Mouse (Mus musculus): ENCODE data around the gene Fxyd3. TPM values are rescaled to one million over a fixed set of nuclear protein-coding genes. Genes with fewer than 3 reads are reported as not detected.

Gene Fxyd3
- polyA plus RNA-seq, 1 experiment from 2014 or later = not detected

- H3K27me3 ChIP-seq (ENCODE audit: control insufficient read depth, insufficient read depth, low read depth, low read length) = peaks cover 22% of the 10 kb centered on the region
- H3K9ac ChIP-seq (ENCODE audit: low read depth, low read length) = no peak overlapping the region
- H3K4me3 ChIP-seq (ENCODE audit: low read depth, low read length) = no peak overlapping the region
- H3K4me1 ChIP-seq (ENCODE audit: control insufficient read depth, insufficient read depth, low read length) = no peaks in the 10 kb centered on the region
- WGBS = 87% methylated on average over 4 of the region's 4 CpGs
- H3K4me2 ChIP-seq (ENCODE audit: low read length) = no peak overlapping the region
- H3K27ac ChIP-seq (ENCODE audit: low read length) = no peak overlapping the region
- no peaks in the 10 kb centered on the region for H3K9me3 ChIP-seq (replicated peaks; ENCODE audit: control insufficient read depth, low read length, poor library complexity, severe bottlenecking)
- no peak for ATAC-seq
- H3K36me3 ChIP-seq (ENCODE audit: control insufficient read depth, insufficient read depth, low read length) = no peaks in the 10 kb centered on the region
Measured at GRCm38 (mm10) chr7:31039011-31039410, 37.5 kb downstream of the Fxyd3 start.

GRCm38 (mm10) chr7:31037675-31038074, 38.8 kb downstream of the Fxyd3 start:
- Histone ChIP-seq H3K4me3 (ENCODE audit: low read depth, low read length) (no peak overlapping the region), H3K9me3 (replicated peaks; ENCODE audit: control insufficient read depth, low read length, poor library complexity, severe bottlenecking) (no peaks in the 10 kb centered on the region), H3K4me2 (ENCODE audit: low read length) (no peak overlapping the region), H3K9ac (ENCODE audit: low read depth, low read length) (no peak overlapping the region), H3K27ac (ENCODE audit: low read length) (no peak overlapping the region), H3K27me3 (ENCODE audit: control insufficient read depth, insufficient read depth, low read depth, low read length) (peaks cover 18% of the 10 kb centered on the region), H3K4me1 (ENCODE audit: control insufficient read depth, insufficient read depth, low read length) (no peaks in the 10 kb centered on the region), H3K36me3 (ENCODE audit: control insufficient read depth, insufficient read depth, low read length) (no peaks in the 10 kb centered on the region)
- 54% methylated on average over 2 of the region's 2 CpGs for WGBS
- ATAC-seq = no peak

- no peak overlapping the region for H3K9ac ChIP-seq (ENCODE audit: low read depth, low read length)
- no peak overlapping the region for H3K4me3 ChIP-seq (ENCODE audit: low read depth, low read length)
- H3K9me3 ChIP-seq (replicated peaks; ENCODE audit: control insufficient read depth, low read length, poor library complexity, severe bottlenecking) = no peaks in the 10 kb centered on the region
- H3K36me3 ChIP-seq (ENCODE audit: control insufficient read depth, insufficient read depth, low read length) = no peaks in the 10 kb centered on the region
- H3K4me1 ChIP-seq (ENCODE audit: control insufficient read depth, insufficient read depth, low read length) = no peaks in the 10 kb centered on the region
- peaks cover 12% of the 10 kb centered on the region for H3K27me3 ChIP-seq (ENCODE audit: control insufficient read depth, insufficient read depth, low read depth, low read length)
- H3K27ac ChIP-seq (ENCODE audit: low read length) = no peak overlapping the region
- H3K4me2 ChIP-seq (ENCODE audit: low read length) = no peak overlapping the region
- ATAC-seq = no peak
- 90% methylated on average over 7 of the region's 7 CpGs for WGBS
Measured at GRCm38 (mm10) chr7:31036917-31037316, 39.6 kb downstream of the Fxyd3 start.

- no peak for ATAC-seq
- Histone ChIP-seq H3K27ac (ENCODE audit: low read length) (no peak overlapping the region), H3K9me3 (replicated peaks; ENCODE audit: control insufficient read depth, low read length, poor library complexity, severe bottlenecking) (no peaks in the 10 kb centered on the region), H3K27me3 (ENCODE audit: control insufficient read depth, insufficient read depth, low read depth, low read length) (no peaks in the 10 kb centered on the region), H3K36me3 (ENCODE audit: control insufficient read depth, insufficient read depth, low read length) (no peaks in the 10 kb centered on the region), H3K9ac (ENCODE audit: low read depth, low read length) (no peak overlapping the region), H3K4me2 (ENCODE audit: low read length) (no peak overlapping the region), H3K4me1 (ENCODE audit: control insufficient read depth, insufficient read depth, low read length) (no peaks in the 10 kb centered on the region), H3K4me3 (ENCODE audit: low read depth, low read length) (no peak overlapping the region)
- WGBS = 85% methylated on average over 10 of the region's 11 CpGs
Measured at GRCm38 (mm10) chr7:31035291-31035690, 41.2 kb downstream of the Fxyd3 start.

GRCm38 (mm10) chr7:31034789-31035188, 41.7 kb downstream of the Fxyd3 start:
- Histone ChIP-seq H3K4me3 (ENCODE audit: low read depth, low read length) (no peak overlapping the region), H3K4me1 (ENCODE audit: control insufficient read depth, insufficient read depth, low read length) (no peaks in the 10 kb centered on the region), H3K4me2 (ENCODE audit: low read length) (no peak overlapping the region), H3K36me3 (ENCODE audit: control insufficient read depth, insufficient read depth, low read length) (no peaks in the 10 kb centered on the region), H3K27me3 (ENCODE audit: control insufficient read depth, insufficient read depth, low read depth, low read length) (no peaks in the 10 kb centered on the region), H3K9me3 (replicated peaks; ENCODE audit: control insufficient read depth, low read length, poor library complexity, severe bottlenecking) (no peaks in the 10 kb centered on the region), H3K9ac (ENCODE audit: low read depth, low read length) (no peak overlapping the region), H3K27ac (ENCODE audit: low read length) (no peak overlapping the region)
- 69% methylated on average over 11 of the region's 11 CpGs for WGBS
- ATAC-seq = no peak

- Histone ChIP-seq H3K9me3 (replicated peaks; ENCODE audit: control insufficient read depth, low read length, poor library complexity, severe bottlenecking) (no peaks in the 10 kb centered on the region), H3K9ac (ENCODE audit: low read depth, low read length) (no peak overlapping the region), H3K4me1 (ENCODE audit: control insufficient read depth, insufficient read depth, low read length) (no peaks in the 10 kb centered on the region), H3K4me2 (ENCODE audit: low read length) (no peak overlapping the region), H3K4me3 (ENCODE audit: low read depth, low read length) (no peak overlapping the region), H3K27ac (ENCODE audit: low read length) (no peak overlapping the region), H3K27me3 (ENCODE audit: control insufficient read depth, insufficient read depth, low read depth, low read length) (no peaks in the 10 kb centered on the region), H3K36me3 (ENCODE audit: control insufficient read depth, insufficient read depth, low read length) (no peaks in the 10 kb centered on the region)
- 74% methylated on average over 9 of the region's 9 CpGs for WGBS
- ATAC-seq = no peak
Measured at GRCm38 (mm10) chr7:31033409-31034165, 42.9 kb downstream of the Fxyd3 start.

GRCm38 (mm10) chr7:31031731-31032130, 44.8 kb downstream of the Fxyd3 start:
- Histone ChIP-seq H3K4me1 (ENCODE audit: control insufficient read depth, insufficient read depth, low read length) (no peaks in the 10 kb centered on the region), H3K4me3 (ENCODE audit: low read depth, low read length) (no peak overlapping the region), H3K36me3 (ENCODE audit: control insufficient read depth, insufficient read depth, low read length) (no peaks in the 10 kb centered on the region), H3K9ac (ENCODE audit: low read depth, low read length) (no peak overlapping the region), H3K4me2 (ENCODE audit: low read length) (no peak overlapping the region), H3K27ac (ENCODE audit: low read length) (no peak overlapping the region), H3K9me3 (replicated peaks; ENCODE audit: control insufficient read depth, low read length, poor library complexity, severe bottlenecking) (no peaks in the 10 kb centered on the region), H3K27me3 (ENCODE audit: control insufficient read depth, insufficient read depth, low read depth, low read length) (no peaks in the 10 kb centered on the region)
- ATAC-seq = no peak; the same call in 1 of the 2 replicates
- WGBS = 83% methylated on average over 7 of the region's 7 CpGs

- 74% methylated on average over 2 of the region's 2 CpGs for WGBS
- H3K4me3 ChIP-seq (ENCODE audit: low read depth, low read length) = no peak overlapping the region
- ATAC-seq = no peak
Measured at GRCm38 (mm10) chr7:31030717-31031116, 45.8 kb downstream of the Fxyd3 start.

GRCm38 (mm10) chr7:31028609-31029008, 47.9 kb downstream of the Fxyd3 start:
- H3K4me2 ChIP-seq (ENCODE audit: low read length) = no peak overlapping the region
- no peak overlapping the region for H3K27ac ChIP-seq (ENCODE audit: low read length)
- H3K27me3 ChIP-seq (ENCODE audit: control insufficient read depth, insufficient read depth, low read depth, low read length) = no peaks in the 10 kb centered on the region
- no peaks in the 10 kb centered on the region for H3K9me3 ChIP-seq (replicated peaks; ENCODE audit: control insufficient read depth, low read length, poor library complexity, severe bottlenecking)
- no peak overlapping the region for H3K4me3 ChIP-seq (ENCODE audit: low read depth, low read length)
- H3K36me3 ChIP-seq (ENCODE audit: control insufficient read depth, insufficient read depth, low read length) = no peaks in the 10 kb centered on the region
- H3K9ac ChIP-seq (ENCODE audit: low read depth, low read length) = no peak overlapping the region
- H3K4me1 ChIP-seq (ENCODE audit: control insufficient read depth, insufficient read depth, low read length) = no peaks in the 10 kb centered on the region
- WGBS = 78% methylated on average over 8 of the region's 8 CpGs
- no peak for ATAC-seq

More at GRCm38 (mm10) chr7:31030717-31031116, 45.8 kb downstream of the Fxyd3 start:
- no peak overlapping the region for H3K27ac ChIP-seq (ENCODE audit: low read length)
- no peaks in the 10 kb centered on the region for H3K4me1 ChIP-seq (ENCODE audit: control insufficient read depth, insufficient read depth, low read length)
- no peaks in the 10 kb centered on the region for H3K9me3 ChIP-seq (replicated peaks; ENCODE audit: control insufficient read depth, low read length, poor library complexity, severe bottlenecking)
- H3K9ac ChIP-seq (ENCODE audit: low read depth, low read length) = no peak overlapping the region
- H3K4me2 ChIP-seq (ENCODE audit: low read length) = no peak overlapping the region
- H3K36me3 ChIP-seq (ENCODE audit: control insufficient read depth, insufficient read depth, low read length) = no peaks in the 10 kb centered on the region
- H3K27me3 ChIP-seq (ENCODE audit: control insufficient read depth, insufficient read depth, low read depth, low read length) = no peaks in the 10 kb centered on the region

Data from midbrain, embryonic 16.5 days (tissue).